Mouse (Mus musculus) CD4-positive, CD25-positive, alpha-beta regulatory T cell, adult 4 months (primary cell): ENCODE measurements at regions not wholly inside any gene's neighbourhood (a gene's known extent, or its start where the extent isn't known, plus 50 kb on each side); places are given as distances from the start of the nearest gene placed in this dataset.

Experiments used
- ATAC-seq: one replicate; pipeline ENCODE4 v1.8.0; 2017

DNA sequence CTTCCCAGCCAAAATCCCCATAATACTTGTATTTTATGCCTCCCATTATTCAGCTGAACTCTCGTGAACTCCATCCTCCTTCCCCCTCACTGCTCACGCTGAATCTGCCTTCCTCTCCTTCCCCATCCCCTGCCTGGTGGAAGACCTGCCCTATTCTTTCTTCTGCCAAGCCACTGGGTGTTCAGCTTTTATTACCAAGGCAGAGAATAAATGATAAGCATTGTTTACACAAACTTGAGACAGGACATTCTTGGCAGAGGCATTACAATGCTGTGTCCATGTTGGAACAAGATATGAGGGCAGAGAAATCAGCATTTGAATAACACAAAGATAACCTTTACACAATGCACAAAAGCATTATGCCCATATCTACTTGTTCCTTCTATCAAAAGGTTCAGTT lies 80.2 kb downstream of the Dhrs2 start:
- ATAC-seq: no peak

DNA sequence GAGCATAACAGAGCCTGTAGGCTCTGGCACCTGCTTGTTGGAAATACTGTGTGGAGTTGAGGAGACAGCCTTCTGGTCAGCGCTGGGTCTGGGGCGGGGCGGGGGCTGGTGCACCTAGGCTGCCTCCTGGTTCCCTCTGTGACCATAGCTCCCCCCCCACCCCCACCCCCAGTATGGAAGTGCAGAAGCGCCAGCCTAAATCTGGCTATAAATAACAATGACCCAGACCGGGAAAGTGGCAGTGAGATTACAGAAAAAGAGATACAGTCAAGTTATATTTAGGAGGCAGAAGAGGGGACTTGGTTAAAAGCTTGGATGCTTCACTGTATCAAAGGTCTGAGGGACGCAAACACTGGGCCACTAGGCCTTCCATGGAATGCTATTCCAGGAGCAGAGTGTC lies 91.8 kb downstream of the Dhrs2 start:
- no peak for ATAC-seq

DNA sequence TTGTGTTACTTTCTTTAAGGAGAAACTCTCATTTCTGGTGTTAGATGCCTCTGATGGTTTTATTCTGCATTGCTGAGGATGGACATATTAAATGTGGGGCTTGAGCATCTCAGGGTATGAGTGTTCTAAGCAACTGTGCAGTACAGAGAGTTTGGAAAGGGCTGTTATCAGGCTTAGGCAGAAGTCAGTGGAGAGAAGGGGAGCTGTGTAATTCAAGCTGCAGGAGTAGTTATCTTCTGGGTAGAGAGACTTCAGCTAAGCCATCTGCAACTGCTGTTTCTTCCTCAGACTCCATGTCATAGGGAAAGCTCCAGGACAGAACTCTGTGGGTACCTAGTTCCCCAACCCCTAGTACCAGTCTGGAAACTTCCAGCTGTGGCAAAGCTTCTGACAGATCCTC lies 102.1 kb downstream of the Dhrs2 start:
- no peak for ATAC-seq

DNA sequence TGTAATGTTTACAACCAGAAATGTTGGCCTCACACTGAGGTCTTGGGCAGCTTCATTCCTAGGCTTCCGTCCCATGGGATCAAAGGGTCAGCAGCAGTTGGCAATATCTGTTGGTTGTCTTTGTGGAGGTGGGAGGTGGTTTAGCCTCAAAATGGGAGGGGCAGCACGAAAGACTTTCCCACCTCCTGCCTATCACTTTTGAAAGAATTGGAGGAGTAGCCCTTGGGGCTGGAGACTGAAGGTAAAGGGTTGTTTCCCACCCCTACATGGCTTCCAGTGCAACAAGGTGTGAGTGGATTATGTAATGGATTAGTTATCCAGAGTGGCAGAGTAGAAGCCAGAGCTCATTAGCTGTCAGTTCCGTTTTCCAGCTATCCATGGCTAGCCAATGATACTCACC lies 102.5 kb downstream of the Dhrs2 start:
- ATAC-seq: no peak

DNA sequence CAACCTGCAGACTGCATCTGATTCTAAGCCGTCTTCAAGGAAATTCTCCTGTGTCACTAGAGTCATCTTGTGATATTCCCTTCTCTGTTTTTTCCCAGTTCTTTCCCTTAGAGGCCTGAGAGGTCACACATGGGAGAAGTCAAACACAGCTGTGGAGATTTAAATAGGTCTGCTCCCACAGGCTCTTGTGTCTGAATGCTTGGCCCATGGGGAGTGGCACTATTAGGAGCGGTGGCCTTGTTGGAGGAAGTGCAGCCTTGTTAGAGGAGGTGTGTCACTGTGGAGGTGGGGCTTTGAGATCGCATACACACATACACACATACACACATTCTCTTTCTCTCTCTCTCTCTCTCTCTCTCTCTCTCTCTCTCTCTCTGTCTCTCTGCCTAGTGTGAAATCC lies 112.0 kb downstream of the Dhrs2 start:
- ATAC-seq: no peak

DNA sequence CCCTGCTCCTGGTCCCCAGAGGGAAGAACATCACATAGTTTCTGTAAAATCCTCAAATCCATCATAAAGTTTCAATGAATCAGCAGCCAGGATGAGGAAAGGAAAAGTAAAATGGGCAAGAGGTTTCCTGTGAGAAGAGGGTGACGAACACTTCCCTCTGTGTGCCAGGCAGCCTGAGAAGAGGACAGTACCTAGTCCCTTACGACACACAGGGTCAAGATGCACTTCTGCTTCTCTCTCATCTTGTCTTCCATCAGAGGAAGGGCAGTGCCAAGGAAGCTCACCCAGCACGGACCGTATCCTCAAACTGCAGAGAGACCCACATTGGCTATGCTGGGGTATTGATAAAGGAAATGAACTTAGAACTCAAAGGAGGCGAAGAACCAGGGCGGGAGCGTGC lies 112.5 kb downstream of the Dhrs2 start:
- ATAC-seq: no peak

DNA sequence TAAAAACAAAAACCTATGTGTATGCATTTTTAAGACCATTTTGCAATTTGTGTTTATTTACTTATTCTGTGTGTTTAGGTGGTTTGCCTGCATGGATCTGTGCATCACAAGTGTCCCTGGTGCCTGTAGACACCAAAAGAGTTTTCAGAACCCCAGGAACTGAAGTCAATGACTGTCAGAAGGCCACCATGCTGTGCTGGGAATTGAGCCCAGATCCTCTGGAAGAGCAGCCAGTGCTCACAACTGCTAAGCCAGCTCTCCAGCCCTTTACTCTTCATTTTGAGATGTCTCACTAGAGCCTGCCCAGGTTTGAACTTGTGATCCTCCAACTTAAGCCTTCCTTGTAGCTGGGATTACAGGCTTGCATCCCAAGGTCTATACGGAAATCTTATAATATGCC lies 113.8 kb downstream of the Dhrs2 start:
- no peak for ATAC-seq

DNA sequence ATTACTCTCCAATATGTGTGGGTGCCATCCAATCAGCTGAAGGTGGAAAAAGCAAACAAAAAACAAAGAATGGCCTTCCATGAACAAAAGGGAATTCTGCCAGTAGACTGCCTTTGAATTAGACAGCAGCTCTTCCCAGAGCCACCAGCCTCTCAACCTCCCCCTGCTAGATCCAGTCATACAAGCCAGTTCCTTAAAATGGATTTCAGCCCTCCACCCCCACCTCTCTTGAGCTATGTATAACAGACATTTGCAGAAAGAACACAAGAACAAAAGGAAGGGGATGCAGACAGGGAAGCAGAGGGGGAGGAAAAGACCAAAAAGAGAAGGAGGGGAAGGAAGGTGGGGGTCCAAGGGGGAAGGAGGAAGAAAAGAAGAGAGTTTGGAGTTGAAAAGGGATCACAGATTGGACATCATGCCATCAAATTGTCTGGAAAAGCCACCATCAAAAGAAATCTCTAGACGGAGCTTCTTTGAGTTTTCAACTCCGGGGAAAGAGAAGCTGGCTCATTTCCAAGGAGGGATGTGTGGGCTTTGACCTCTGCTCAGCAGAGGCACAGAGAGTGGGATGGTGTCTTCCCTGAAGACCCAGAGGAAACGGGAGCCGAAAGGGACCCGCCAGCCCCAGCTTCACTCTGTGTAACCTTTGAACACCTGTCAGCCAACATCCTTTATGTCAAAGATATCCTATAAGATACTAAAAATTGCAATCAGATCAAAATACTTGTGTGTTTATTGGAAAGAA lies 114.8 kb downstream of the Dhrs2 start:
- ATAC-seq: no peak

DNA sequence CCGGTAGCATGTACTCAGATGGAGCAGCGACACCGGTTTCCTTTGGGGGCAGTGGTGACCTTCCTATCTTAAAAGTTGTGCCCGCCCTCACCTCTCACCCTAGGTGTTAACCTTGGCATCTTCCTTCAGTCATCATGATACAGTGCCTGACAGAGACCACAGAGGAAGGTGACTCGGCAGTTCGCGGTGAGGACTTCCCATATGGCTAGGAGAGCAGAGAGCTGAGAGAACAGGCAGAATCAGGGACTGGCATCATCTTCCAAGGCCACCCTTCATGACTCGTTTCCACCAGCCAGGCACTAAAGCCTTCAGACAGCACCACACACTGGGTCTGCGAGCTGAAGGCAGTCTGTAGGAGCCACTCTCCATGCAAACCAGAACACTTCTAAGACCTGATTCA lies 116.2 kb downstream of the Dhrs2 start:
- no peak for ATAC-seq

DNA sequence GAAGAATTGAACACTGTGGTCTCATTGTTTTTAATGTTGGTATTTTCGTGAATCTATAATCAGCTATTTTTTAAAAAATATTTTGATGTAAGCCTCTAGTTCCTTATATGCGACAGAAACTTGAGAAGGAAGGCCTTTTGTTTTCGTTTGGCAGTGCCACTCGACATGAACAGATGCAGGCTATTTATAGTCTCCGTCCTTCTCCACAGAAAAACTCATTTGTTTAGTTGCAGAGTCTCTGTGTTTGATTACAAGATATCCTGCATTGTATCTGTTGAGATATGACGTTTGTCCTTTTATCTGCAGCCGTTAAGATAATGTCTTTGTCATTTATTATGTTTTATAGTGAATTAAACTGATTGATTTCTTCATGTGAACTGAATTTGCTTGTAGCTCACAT lies 116.7 kb downstream of the Dhrs2 start:
- ATAC-seq: no peak

DNA sequence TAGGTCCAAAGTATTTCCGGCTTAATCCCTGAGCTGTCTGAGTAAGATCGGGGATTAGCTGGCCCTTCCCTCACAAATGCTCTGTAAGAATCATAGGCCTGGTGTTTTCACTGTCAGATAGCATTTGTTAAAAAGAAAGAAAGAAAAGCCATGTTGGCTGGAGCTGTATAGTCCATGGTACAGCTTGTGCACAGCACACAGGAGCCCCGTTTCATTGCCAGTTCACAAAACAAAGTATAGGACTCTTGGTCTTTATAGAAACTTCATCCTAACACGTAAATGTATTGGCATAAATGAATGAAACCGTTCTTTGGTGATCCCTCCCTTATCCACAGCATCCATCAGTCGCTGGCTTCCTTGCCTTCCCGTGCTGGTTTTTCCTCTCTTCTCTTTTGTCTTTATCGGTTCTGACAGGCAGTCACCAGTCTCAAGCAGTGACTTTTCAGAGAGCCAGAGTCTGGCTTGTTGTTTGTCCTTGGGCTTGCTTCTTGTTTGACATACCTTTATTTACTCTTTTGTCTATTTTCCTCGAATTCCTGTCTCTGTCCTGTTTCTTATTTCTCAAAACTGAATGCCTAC lies 117.3 kb downstream of the Dhrs2 start:
- no peak for ATAC-seq

DNA sequence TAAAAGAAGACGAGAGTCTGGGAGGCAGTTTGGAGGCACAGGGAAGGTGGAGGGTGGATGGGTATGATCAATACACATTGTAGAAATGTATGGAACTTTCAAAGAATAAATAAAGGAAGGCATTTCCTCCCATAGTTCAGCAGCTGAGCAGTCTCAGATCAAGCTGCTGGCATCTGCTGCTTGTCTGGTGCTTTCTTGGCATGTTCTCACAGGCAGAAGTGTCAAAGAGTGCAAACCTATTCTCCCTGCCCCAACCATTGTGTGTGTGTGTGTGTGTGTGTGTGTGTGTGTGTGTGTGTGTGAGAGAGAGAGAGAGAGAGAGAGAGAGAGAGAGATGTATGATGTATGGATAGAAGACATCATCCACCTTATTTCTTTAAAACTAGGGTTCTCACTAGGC lies 121.5 kb downstream of the Dhrs2 start:
- no peak for ATAC-seq

DNA sequence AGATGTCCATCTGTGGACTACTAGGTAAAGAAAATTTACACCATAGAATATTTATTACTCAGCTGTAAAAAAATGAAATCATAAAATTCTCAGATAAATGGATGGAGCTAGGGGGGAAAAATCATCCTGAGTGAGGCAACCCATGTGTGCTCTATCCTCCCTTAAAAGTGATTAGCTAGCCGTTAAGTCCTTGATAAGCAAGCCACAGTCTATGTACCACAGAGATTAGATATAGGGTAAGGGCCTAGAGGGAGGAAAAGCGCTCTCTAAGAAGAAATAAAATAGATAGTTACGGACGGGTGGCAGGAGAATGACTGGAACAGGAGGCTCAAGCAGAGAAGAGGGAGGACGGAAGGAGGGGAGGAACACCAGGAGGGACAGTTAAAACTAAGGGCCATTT lies 122.1 kb downstream of the Dhrs2 start:
- no peak for ATAC-seq

DNA sequence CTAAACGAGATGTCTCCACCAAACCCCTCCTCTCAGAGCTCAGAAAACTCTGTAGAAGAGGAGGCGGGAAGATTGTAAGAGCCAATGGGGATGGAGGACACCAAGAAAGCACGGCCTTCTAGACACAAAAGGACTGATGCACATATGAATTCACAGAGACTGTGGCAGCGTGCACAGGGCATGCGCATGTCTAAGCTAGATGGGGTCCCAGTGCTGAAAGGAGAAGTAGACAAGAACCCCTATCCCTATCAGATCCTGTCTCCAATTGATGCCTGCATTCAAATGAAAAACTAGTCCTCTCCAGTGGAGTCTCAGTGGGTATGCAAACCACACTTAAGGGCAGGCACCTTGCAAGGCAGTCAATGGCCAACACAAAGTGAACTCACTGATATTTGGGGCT lies 123.3 kb downstream of the Dhrs2 start:
- no peak for ATAC-seq

DNA sequence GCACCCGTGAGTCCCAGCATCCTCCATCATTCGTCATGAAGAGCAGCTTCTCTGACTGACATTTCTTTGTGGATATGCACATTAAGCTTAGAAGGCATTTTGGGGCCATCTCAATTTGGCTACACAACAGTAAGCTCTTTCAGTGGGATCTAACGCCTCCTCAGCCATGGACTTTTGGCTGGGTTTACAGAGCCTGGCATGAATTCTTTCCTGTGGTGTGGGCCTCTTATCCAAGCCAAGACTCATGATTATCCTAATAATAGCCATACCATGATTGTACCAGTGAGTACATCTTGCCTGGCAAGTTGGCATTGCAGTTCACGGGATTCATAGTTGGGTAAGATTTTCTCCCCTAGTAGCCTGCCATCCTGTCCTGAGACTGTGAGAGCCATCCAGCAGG lies 126.3 kb downstream of the Dhrs2 start:
- ATAC-seq: no peak

DNA sequence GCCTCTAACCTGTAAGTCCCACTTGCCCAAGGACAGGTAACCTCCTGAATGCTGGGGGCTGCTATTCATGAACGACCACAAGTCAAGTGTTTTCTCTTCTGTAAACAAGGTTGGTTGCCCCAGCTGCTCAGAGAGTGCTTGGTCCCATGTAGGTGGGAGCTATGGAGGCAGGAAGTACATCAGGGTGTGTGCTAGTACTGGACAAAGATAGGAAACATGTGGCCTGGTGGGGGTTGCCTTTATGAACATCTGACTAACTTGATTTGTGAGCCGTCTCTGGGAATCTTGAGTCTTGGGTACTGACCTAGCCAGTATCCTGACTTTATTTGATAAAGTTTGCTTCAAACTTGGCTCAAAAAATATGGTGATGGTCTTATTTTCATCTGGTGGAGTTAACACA lies 121.3 kb upstream of the Dhrs4 start:
- ATAC-seq: no peak

DNA sequence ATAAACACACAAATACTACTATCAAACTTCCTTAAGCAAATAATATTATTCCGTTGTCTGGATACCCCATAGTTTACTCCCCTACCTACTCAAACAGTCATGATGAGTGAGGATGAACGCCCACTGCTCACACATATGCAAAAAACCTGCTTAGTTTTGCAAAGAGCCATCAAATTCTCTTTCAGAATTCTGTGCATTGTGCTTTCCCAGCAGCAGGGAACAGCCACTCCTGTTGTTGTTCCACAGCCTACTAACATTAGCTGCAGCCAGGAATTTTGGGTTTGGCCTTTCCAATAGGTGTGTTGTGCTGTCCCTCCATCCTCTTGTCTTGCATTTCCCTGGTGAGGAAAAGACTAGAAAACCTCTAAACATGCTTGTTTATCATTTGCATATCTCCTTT lies 120.1 kb upstream of the Dhrs4 start:
- ATAC-seq: no peak

DNA sequence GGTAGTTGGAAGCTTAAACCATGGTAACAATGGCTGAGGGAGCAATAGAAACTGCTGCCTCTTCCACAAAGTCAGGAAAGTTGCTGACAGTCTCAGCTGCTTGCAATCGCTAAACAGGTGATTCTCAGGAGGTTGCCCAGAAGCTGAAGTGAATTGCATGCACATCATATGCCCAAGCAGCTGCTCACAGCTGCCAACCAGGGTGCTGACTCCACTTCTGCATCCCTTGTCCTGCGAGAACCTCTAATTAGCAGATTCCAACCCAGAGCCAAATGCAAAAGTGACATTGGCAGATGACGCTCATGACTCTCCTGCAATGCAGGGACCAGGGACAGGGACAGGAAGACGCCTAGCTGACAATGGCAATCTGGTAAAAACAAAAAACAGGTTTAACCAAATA lies 116.2 kb upstream of the Dhrs4 start:
- ATAC-seq: no peak

DNA sequence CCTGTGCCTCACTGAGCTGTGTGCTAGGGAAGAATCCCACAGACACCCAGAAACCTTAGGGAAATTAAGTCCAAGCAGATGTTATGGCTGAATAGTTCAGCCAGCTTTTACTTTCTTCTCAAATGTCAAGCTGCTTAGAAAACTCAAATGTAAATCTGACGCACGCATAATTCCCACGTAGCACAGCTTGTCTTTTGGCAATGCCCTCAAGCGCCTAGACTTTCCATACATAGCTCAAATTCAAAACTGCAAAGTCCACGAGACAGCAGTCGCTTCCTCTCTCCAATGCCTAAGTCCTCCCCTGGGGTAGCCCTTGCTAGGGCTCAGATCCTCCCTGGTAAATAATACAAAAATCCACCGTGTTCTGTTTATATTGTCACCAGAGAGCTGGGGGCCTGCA lies 115.8 kb upstream of the Dhrs4 start:
- no peak for ATAC-seq

DNA sequence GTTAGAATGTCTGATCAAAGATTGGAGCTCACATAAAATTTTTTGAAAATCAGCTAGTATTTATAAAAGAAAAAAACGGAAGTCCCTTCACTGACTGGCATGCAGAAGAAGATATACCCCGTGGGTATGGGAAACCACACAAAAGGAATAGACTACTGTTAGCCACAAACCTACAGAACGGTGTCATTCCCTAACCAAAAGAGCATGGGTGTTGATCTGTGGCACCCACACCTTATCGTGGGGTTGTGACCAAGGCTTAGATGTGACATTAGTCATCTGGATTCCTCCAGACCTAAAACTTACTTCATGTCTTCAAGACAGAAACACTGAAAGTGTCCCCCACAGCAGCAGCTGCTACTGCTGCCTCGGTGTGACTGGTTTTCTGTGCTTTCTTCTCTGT lies 108.2 kb upstream of the Dhrs4 start:
- no peak for ATAC-seq

DNA sequence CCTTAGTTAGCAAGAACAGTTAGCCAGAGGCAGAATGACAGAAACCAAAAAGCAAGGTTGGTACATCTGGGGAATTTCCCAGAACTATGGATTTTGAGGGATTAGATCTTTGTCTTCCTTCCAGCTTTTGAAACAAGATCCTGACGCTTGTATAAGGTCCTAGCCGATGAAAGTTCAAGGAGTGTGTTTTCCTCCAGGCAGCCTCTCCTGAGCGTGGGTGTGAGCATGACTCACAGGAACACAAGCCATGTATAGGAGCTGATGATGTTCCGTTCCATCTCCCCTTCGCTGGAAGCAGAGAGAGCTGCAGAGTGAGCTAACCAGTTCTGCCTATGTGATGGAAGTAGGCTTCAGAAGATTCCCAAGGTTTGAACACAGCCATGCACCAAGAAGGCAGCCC lies 105.6 kb upstream of the Dhrs4 start:
- ATAC-seq: no peak

DNA sequence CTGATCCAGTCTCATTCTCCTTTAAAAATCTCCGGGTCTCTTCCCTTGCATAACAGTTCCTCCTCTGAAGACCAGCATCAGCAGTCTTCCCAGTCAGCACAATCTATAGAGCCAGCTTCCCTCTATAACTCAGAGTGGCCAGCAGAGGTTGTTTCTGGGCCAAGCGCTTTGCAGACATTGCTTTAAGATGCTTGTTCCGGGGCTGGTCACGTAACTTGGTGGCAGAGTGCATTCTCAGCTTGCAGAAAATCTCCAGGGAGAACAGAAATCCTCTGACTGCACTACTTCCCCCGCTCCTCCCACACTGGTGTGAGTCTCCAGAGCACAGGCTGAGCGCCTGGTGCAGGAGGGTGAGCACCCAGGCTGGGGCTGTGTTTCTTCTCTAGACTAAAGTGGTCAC lies 91.8 kb upstream of the Dhrs4 start:
- ATAC-seq: no peak

DNA sequence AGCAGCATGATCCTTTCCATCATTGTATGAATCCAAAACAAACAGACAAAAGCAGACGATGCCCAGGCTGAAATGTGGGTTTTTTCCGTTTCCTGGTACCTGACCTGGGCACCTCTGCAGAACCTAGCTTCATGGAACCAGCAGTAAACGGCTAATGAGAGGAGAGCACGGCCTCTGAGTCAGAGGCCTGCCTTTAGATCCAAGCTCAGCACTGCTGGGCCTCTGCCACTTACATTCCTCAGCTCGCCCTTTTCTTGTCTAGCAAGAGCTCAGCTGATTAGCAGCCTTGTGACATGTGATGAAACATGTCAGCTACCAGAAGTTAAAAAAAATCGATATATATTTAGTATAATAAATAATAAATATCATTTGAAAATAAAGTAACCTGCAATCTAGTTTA lies 91.2 kb upstream of the Dhrs4 start:
- ATAC-seq: no peak

DNA sequence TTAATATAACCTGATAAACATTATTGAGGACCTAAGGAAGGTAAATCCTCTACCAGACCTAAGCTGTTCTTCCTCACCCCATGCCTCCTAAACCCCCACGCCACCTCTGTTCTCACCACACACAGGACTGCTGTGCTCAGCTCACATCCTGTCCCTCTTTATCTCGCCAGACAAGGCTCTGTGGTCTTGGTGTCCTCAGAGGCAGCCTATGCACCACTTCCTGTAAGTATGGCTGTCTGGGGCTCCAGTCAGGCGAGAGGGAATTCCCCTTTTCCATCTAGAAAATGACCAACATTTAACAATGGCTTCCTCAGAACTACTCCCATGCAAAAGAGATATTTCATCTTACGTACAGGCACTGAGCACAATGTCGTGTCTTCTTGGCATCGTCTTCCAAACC lies 86.2 kb upstream of the Dhrs4 start:
- ATAC-seq: peak; percentile 86

DNA sequence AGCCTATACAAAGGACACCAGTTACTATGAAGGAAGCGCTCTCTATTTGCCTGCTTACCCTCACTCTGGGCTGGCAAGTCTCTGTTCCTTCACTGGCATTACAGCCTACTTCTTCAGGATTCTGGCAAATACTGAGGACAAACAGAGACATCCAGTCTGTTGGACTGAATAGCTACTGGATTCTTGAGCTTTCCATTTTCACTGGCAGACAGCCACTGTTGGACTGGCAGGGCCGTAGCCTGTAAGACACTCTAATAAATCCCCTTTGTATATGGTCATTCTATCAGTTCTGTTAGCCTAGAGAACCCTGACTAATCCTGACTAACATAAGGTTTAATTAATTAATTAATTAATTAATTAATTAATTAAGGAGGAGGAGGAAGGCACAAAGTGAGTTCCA lies 72.4 kb upstream of the Dhrs4 start:
- no peak for ATAC-seq
